Mouse (Mus musculus): ENCODE measurements at regions not wholly inside any gene's neighbourhood (a gene's known extent, or its start where the extent isn't known, plus 50 kb on each side); places are given as distances from the start of the nearest gene placed in this dataset.

GRCm38 (mm10) chr14:100864792-100865191 lies 335.3 kb downstream of the Prr30 start:
- TF ChIP-seq JUND (conservative IDR thresholded peaks at IDR 0.05; ENCODE audit: low read depth, low read length), result no peak
- TF ChIP-seq SIN3A (IDR thresholded peaks at IDR 0.05; ENCODE audit: low read length), result no peak
